Mouse (Mus musculus): ENCODE measurements around the gene Lzts3. TPM values are rescaled to one million over a fixed set of nuclear protein-coding genes. Genes with fewer than 3 reads are reported as not detected.

The Lzts3 gene
- 1.6 and 2.5 TPM in 2 replicates for polyA plus RNA-seq (2014; fragmentation: Nextera tagmentation; extraction: Ambion mirVana)

DNA sequence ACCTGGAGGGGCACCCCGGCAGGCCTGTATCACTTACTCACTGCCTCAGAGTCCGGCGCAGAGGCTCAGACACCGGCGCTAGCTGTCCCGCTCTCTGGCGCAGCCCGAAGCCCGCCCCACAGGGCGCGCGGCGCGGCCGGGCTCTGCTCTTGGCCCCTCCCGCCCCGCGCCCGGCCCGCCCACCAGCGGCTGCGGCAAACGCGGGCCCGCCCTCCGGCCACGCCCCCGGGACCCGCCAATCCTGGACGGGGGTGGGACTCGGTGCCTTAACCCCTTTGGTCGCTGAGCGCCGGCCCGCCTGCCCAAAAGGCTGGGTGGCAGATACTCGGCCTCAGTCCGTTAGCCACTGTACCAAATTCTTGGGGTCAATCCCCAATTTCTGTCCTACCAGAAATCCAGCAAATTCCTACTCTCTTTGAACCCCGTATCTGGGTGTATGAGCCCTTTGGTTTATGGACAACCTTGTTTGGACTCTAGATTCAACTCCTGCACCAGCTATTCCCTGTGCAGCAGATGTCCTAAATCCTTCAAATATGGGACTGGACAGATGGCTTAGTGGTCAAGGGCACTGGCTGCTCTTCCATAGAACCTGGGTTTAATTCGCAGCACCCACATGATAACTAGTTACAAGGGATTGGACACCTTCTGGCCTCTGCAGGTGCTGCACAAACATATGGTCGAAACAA, at the start of gene Lzts3:
Lzts3 (minus strand) TSS at position 120 of the 686 bp plus-strand sequence.
- peak; percentile 93 for DNase-seq (ENCODE audit: low spot score)
- Histone ChIP-seq H3K9me3 (replicated peaks; ENCODE audit: control insufficient read depth, low read length) (no peaks in the 10 kb centered on the region), H3K9ac (ENCODE audit: low read length) (peak within 1 kb of the TSS; percentile 77), H3K4me1 (ENCODE audit: control insufficient read depth, insufficient read depth, low read length) (peaks cover 10% of the 10 kb centered on the region), H3K27ac (ENCODE audit: low read depth, low read length) (peak within 1 kb of the TSS; percentile 44; the same call in 1 of the 2 replicates), H3K4me2 (ENCODE audit: low read length) (peak within 1 kb of the TSS; percentile 86), H3K36me3 (ENCODE audit: control insufficient read depth, insufficient read depth, low read length) (no peaks in the 10 kb centered on the region), H3K4me3 (ENCODE audit: low read depth, low read length) (peak within 1 kb of the TSS; percentile 71), H3K27me3 (replicated peaks; ENCODE audit: control insufficient read depth, insufficient read depth, low read length) (0 out of 2 replicates have a peak, but pooled peaks cover 4% of the 10 kb centered on the region)
- peak; percentile 95 for ATAC-seq
- 3% methylated on average over 37 of the region's 40 CpGs for WGBS

DNA sequence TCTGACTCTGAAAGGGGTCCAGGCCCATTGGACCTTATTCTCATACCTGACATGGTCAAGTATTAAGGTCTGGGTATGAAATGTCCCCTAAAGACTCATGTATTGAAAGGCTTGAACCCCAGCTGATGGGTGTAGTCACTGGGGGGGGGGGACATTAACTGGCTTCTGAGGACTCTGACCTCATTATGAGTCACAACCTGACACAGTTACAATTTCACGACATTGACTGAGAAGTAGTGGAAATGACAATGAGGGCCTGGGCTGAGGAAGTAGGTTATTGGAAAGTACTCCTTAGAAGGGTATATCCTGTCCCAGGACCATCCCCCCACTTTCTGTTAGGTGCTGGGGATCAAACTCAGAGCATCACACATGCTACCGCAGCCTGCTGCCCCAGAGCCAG, 46.4 kb upstream of the Lzts3 start:
- no peaks in the 10 kb centered on the region for H3K4me1 ChIP-seq (ENCODE audit: control insufficient read depth, insufficient read depth, low read length)
- peaks cover 17% of the 10 kb centered on the region; the same call in 1 of the 2 replicates for H3K36me3 ChIP-seq (ENCODE audit: control insufficient read depth, insufficient read depth, low read length)
- no peaks in the 10 kb centered on the region for H3K27me3 ChIP-seq (replicated peaks; ENCODE audit: control insufficient read depth, insufficient read depth, low read length)
- no peaks in the 10 kb centered on the region for H3K9me3 ChIP-seq (replicated peaks; ENCODE audit: control insufficient read depth, low read length)
- H3K4me3 ChIP-seq (ENCODE audit: low read depth, low read length): no peak overlapping the region
- H3K27ac ChIP-seq (ENCODE audit: low read depth, low read length): no peak overlapping the region
- DNase-seq (ENCODE audit: low spot score) (no peak), ATAC-seq (no peak)
- 70% methylated on average over 2 of the region's 2 CpGs for WGBS
- H3K9ac ChIP-seq (ENCODE audit: low read length): no peak overlapping the region
- H3K4me2 ChIP-seq (ENCODE audit: low read length): no peak overlapping the region

DNA sequence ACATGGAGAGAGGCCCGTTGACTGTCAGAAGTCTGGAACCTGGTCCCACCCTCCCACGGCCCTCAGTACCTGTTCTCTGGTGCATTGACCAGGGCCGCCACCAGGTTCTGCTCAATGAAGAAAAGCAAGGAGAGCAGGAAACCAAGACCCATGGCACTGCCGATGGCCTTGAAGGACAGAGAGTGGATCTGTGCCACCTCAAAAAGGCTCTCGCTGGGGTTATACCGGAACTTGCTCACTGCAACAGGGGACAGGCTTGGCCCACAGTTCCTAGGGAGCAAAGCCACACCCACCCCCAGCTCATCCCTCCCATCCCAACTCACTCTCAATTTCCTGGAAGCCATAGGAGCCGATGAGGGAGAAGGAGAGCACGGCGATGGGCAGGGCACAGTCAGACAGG, 42.8 kb upstream of the Lzts3 start:
- H3K4me2 ChIP-seq (ENCODE audit: low read length): no peak overlapping the region
- WGBS: 94% methylated on average over 9 of the region's 9 CpGs
- ATAC-seq: no peak
- H3K9ac ChIP-seq (ENCODE audit: low read length): no peak overlapping the region
- H3K4me3 ChIP-seq (ENCODE audit: low read depth, low read length): no peak overlapping the region
- no peak for DNase-seq (ENCODE audit: low spot score)
- H3K27me3 ChIP-seq (replicated peaks; ENCODE audit: control insufficient read depth, insufficient read depth, low read length): no peaks in the 10 kb centered on the region
- H3K27ac ChIP-seq (ENCODE audit: low read depth, low read length): no peak overlapping the region
- no peaks in the 10 kb centered on the region for H3K4me1 ChIP-seq (ENCODE audit: control insufficient read depth, insufficient read depth, low read length)
- H3K9me3 ChIP-seq (replicated peaks; ENCODE audit: control insufficient read depth, low read length): no peaks in the 10 kb centered on the region
- peaks cover 50% of the 10 kb centered on the region for H3K36me3 ChIP-seq (ENCODE audit: control insufficient read depth, insufficient read depth, low read length)

DNA sequence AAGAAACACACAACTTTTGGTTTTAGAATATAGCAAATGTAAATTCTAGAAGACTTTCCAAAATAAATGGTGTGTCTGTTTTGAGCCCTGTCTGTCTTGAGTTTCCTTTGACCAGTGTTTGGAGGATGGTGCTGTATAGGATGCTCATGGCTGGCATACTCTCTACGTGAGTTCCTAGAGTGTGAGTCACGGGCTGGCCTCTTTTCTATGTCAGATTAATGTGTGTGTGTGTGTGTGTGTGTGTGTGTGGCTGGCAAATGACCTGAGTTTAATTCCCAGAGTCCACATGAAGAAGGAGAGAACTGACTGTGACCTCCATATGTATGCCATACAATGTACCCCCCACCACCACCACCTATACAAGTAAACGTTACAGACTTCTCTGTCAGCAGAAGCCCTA, 38.9 kb upstream of the Lzts3 start:
- Histone ChIP-seq H3K27me3 (replicated peaks; ENCODE audit: control insufficient read depth, insufficient read depth, low read length) (no peaks in the 10 kb centered on the region), H3K27ac (ENCODE audit: low read depth, low read length) (no peak overlapping the region), H3K4me2 (ENCODE audit: low read length) (no peak overlapping the region), H3K9ac (ENCODE audit: low read length) (no peak overlapping the region), H3K4me1 (ENCODE audit: control insufficient read depth, insufficient read depth, low read length) (no peaks in the 10 kb centered on the region), H3K4me3 (ENCODE audit: low read depth, low read length) (no peak overlapping the region), H3K36me3 (ENCODE audit: control insufficient read depth, insufficient read depth, low read length) (peaks cover 89% of the 10 kb centered on the region), H3K9me3 (replicated peaks; ENCODE audit: control insufficient read depth, low read length) (no peaks in the 10 kb centered on the region)
- 88% methylated on average over 3 of the region's 3 CpGs for WGBS
- no peak for ATAC-seq
- no peak for DNase-seq (ENCODE audit: low spot score)

DNA sequence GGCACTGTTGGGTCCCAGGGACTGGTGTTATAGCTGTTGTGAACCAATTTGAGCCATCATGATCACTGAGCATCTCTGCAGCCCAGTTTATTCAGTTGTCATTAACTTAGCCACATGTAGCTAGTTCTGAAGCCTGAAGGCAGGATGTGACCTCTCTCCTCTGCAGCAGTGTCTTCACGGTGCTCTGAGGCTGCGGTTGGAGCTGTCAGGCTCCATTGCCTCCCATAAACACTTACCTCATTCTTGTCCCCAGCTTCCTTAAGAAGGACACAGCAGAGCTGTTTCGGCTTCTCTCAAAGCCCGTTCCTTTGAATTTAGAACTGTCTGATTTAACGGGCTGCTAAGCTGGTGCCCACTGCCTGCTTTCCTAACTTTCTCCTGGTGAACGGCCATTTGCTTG, 37.3 kb upstream of the Lzts3 start:
- ATAC-seq: no peak
- DNase-seq (ENCODE audit: low spot score): no peak
- no peak overlapping the region for H3K27ac ChIP-seq (ENCODE audit: low read depth, low read length)
- no peak overlapping the region for H3K4me2 ChIP-seq (ENCODE audit: low read length)
- no peak overlapping the region for H3K9ac ChIP-seq (ENCODE audit: low read length)
- WGBS: 87% methylated on average over 6 of the region's 6 CpGs
- no peaks in the 10 kb centered on the region for H3K27me3 ChIP-seq (replicated peaks; ENCODE audit: control insufficient read depth, insufficient read depth, low read length)
- H3K4me3 ChIP-seq (ENCODE audit: low read depth, low read length): no peak overlapping the region
- no peaks in the 10 kb centered on the region for H3K4me1 ChIP-seq (ENCODE audit: control insufficient read depth, insufficient read depth, low read length)
- H3K36me3 ChIP-seq (ENCODE audit: control insufficient read depth, insufficient read depth, low read length): peaks cover 97% of the 10 kb centered on the region
- H3K9me3 ChIP-seq (replicated peaks; ENCODE audit: control insufficient read depth, low read length): no peaks in the 10 kb centered on the region

DNA sequence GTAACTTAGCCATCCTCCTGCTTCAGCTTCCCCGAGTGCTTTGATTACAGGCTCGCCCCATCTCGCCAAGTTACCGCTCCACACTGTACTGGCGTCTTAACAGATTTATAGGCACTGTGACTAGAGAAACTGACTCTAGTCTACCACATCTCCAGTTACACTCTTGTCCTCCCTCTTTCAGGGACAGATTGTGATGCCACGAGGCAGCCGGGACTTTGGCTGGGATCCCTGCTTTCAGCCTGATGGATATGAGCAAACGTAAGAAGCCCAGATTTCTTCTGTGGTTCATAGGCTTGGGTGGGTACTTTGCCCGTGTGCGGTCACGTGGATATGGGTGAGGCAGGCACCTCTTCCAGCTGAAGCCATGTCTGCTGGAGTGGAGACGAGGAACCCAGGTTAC, 36.6 kb upstream of the Lzts3 start:
- no peak overlapping the region for H3K4me3 ChIP-seq (ENCODE audit: low read depth, low read length)
- no peak overlapping the region for H3K4me2 ChIP-seq (ENCODE audit: low read length)
- WGBS: 94% methylated on average over 12 of the region's 12 CpGs
- no peak overlapping the region for H3K27ac ChIP-seq (ENCODE audit: low read depth, low read length)
- no peaks in the 10 kb centered on the region for H3K9me3 ChIP-seq (replicated peaks; ENCODE audit: control insufficient read depth, low read length)
- ATAC-seq (no peak), DNase-seq (ENCODE audit: low spot score) (no peak)
- no peaks in the 10 kb centered on the region for H3K4me1 ChIP-seq (ENCODE audit: control insufficient read depth, insufficient read depth, low read length)
- H3K27me3 ChIP-seq (replicated peaks; ENCODE audit: control insufficient read depth, insufficient read depth, low read length): no peaks in the 10 kb centered on the region
- peaks cover 97% of the 10 kb centered on the region for H3K36me3 ChIP-seq (ENCODE audit: control insufficient read depth, insufficient read depth, low read length)
- no peak overlapping the region for H3K9ac ChIP-seq (ENCODE audit: low read length)

DNA sequence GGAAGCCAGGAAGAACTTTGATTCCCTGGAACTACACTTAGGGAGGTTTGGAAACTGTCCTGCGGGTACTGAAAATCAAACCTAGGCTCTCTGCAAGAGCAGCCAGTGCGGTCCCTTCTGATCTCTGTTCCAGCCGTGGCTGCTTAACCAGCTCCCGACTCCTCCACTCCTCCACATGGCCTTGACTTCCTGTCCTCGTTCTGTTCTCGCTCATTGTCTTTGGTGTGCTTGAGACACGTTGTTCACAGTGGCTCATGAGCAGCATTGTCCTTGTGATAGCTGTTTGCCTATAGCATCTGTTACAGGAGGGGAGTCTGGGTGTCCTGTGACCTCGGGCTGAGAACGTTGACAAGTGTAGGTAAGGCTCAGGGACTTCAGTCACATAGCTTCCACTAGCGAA, 34.6 kb upstream of the Lzts3 start:
- Histone ChIP-seq H3K4me1 (ENCODE audit: control insufficient read depth, insufficient read depth, low read length) (no peaks in the 10 kb centered on the region), H3K9ac (ENCODE audit: low read length) (no peak overlapping the region), H3K9me3 (replicated peaks; ENCODE audit: control insufficient read depth, low read length) (no peaks in the 10 kb centered on the region), H3K4me2 (ENCODE audit: low read length) (no peak overlapping the region), H3K4me3 (ENCODE audit: low read depth, low read length) (no peak overlapping the region), H3K36me3 (ENCODE audit: control insufficient read depth, insufficient read depth, low read length) (peaks cover 99% of the 10 kb centered on the region), H3K27me3 (replicated peaks; ENCODE audit: control insufficient read depth, insufficient read depth, low read length) (no peaks in the 10 kb centered on the region), H3K27ac (ENCODE audit: low read depth, low read length) (no peak overlapping the region)
- WGBS: 89% methylated on average over 10 of the region's 10 CpGs
- ATAC-seq: no peak
- DNase-seq (ENCODE audit: low spot score): no peak

DNA sequence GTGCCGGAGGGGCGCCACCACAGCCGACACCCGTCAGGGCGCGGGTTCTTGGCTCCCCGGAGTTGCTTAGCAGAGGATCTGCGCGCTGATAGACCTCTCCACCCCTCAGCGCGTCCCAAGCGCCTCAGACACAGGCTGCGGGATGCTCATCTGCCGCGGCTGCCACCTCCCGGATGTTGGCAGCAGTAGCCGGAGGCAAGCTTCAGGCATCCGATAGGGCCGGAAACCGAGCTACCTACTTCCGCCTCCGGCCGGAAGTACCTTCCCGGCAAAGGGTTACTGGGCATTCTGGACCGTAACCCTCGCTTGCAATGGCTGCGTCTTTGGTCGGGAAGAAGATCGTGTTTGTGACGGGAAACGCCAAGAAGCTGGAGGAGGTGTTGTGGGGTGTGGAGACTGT, 25.0 kb upstream of the Lzts3 start, which contains the start of gene Itpa:
Itpa (plus strand) TSS at position 52 of the 400 bp plus-strand sequence.
- ATAC-seq: peak; percentile 68
- Histone ChIP-seq H3K27me3 (replicated peaks; ENCODE audit: control insufficient read depth, insufficient read depth, low read length) (no peaks in the 10 kb centered on the region), H3K4me3 (ENCODE audit: low read depth, low read length) (peak within 1 kb of the TSS; percentile 69), H3K36me3 (ENCODE audit: control insufficient read depth, insufficient read depth, low read length) (peaks cover 14% of the 10 kb centered on the region), H3K9ac (ENCODE audit: low read length) (peak within 1 kb of the TSS; percentile 74), H3K9me3 (replicated peaks; ENCODE audit: control insufficient read depth, low read length) (no peaks in the 10 kb centered on the region), H3K4me1 (ENCODE audit: control insufficient read depth, insufficient read depth, low read length) (peaks cover 16% of the 10 kb centered on the region), H3K4me2 (ENCODE audit: low read length) (peak within 1 kb of the TSS; percentile 75), H3K27ac (ENCODE audit: low read depth, low read length) (peak within 1 kb of the TSS; percentile 90)
- peak; percentile 96 for DNase-seq (ENCODE audit: low spot score)
- under 1% methylated on average over 31 of the region's 31 CpGs for WGBS

DNA sequence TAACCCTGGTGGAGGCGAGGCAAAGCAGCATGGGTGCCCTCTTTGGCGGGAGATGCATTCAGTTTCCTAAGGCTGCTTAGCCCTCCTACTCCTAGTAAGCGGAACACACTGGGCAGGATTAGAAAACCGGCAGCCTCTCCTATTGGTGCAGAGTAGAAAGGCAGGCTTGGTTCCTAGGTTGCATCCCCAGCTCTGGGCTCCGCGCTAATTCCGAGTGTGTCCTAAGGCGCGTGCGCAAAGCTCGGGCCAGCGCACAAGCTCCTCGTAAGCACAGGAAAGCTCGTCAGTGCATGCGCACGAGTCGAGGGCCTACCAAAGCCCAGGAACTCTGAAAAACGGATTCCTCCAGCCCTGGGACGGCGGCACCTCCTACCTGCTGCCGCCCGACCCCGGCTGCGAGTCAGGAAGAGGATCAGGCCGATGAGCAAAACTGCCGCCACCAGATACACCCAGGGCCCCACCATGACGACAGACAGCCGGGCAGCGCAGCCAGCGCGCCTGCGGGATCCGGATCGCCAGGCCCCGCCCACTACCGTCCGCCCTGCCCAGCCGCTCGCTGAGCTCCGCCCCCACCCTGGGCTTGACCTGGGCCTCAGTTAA, 21.6 kb upstream of the Lzts3 start, which contains the start of gene Ddrgk1:
Ddrgk1 (minus strand) TSS at position 558 of the 600 bp plus-strand sequence.
- 0% methylated on average over 40 of the region's 40 CpGs for WGBS
- no peaks in the 10 kb centered on the region for H3K9me3 ChIP-seq (replicated peaks; ENCODE audit: control insufficient read depth, low read length)
- H3K4me3 ChIP-seq (ENCODE audit: low read depth, low read length): peak within 1 kb of the TSS; percentile 47
- H3K4me2 ChIP-seq (ENCODE audit: low read length): peak within 1 kb of the TSS; percentile 61
- H3K36me3 ChIP-seq (ENCODE audit: control insufficient read depth, insufficient read depth, low read length): peaks cover 27% of the 10 kb centered on the region
- H3K27me3 ChIP-seq (replicated peaks; ENCODE audit: control insufficient read depth, insufficient read depth, low read length): no peaks in the 10 kb centered on the region
- H3K4me1 ChIP-seq (ENCODE audit: control insufficient read depth, insufficient read depth, low read length): peaks cover 16% of the 10 kb centered on the region
- peak within 1 kb of the TSS; percentile 97 for H3K27ac ChIP-seq (ENCODE audit: low read depth, low read length)
- ATAC-seq (peak; percentile 97), DNase-seq (ENCODE audit: low spot score) (peak; percentile 98)
- H3K9ac ChIP-seq (ENCODE audit: low read length): peak within 1 kb of the TSS; percentile 75
